Mouse (Mus musculus) urinary bladder, adult 2 months (tissue): ENCODE results near the gene Ap5z1. TPM values are rescaled to one million over a fixed set of nuclear protein-coding genes. Genes with fewer than 3 reads are reported as not detected.
A peak's percentile ranks its signal among the peaks of the same experiment; 100 is the strongest.

ENCODE experiments used
- DNase-seq: peaks from one replicate; pipeline ENCODE4 v3.0.0; 2022; ENCODE audit warnings: low spot score
- polyA plus RNA-seq: library from polyadenylated mRNA; depleted of rRNA; stranded (reverse); fragments of >200 nt; gene quantifications from 2 replicates; pipeline ENCODE4 v1.2.3, GENCODE M21; 2012

Ap5z1 gene
- polyA plus RNA-seq, 1 experiment: 18.6 TPM

DNA sequence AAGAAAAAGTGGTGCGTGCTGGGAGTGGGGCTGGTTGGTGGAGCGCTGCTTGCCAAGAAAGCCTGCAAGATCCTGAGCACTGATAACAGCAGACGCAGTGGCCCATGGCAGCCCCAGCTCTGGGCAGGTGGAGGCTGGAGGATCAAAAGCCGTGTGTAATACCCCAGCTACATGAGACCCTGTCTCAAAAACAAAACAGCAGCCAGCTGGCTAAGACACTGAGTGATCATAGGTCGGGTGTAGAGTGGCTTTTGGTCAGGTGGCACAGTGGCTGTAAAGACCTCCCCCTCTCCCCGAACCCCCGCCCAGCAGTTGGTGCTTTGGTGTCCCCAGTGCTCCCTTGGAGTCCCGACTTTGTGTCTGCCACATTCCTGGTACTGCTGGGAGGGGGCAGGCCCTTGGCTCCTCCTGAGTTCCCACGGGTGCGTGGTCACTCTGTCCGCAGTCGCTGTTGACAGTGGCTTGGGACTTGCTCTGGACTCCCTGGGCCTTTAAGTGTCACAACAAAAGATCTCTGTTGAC, 23.8 kb upstream of the Ap5z1 start:
- DNase-seq: peak; percentile 43

DNA sequence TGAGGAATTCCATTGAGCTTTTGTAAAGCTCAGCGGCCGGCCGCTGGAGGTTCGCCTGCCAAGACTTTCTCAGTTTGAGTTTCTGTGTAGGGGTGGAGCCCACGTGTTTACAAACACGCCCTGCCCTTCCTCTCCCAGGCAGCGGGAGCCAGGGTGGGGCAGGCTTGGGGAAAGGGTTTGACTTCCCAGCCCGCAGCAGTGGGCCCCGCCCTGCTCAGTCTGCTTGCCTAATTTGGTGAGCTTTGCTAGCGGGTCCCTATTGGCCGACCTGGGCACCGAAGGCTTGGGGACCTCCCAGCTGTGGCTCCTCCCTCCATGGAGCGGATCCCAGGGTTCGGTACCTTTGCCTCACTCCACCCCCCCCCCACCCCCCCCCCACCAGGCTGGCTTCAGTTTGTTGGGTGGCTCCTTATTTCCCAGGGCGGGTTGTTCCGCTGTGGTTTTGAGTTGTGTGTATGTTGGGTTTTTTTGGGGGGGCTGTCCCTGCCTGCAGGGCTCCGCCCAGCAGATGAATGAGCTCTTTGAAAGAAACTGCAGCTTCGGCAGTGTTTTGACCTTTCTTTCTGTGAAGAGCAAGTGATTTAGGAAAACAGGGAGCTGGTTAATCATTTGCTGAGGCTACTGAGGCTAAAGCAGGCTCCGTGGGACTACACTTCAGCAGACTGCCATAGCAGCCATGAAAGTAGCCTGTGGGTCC, 23.1 kb upstream of the Ap5z1 start:
- peak; percentile 78 for DNase-seq

DNA sequence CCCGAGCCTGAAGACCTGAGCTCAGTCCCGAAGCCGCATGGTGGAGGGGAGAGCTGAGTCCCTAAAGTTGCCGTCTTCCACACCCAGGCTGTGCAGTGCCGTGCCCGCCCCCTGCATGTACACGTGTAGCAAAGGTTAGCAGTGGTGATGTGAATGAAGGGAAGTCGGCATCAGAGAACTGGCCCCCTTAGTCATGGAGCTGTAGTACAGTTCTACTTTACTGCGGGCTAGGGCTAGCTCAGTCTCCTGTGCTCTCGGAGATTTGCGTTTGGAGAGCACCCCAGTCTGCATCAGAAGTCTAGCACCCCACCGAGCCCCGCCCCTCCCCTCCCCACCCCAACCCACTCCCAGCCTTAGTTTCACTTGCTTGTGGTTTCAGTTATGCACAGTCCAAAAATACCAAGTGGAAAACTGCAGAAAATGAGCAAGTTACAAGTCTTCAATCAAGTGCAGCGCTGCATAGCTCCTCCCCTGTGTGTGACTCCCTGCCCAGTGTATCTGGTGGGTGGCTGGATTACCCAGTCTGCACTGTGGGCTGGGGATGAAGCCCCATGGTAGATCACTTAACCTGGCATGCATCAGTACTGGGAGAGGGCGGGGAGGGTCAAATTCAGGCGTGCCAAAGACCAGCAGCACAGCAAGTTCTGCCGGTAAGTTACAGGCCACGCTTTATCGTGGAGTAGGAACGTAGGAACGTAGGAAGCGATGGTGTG, 22.3 kb upstream of the Ap5z1 start:
- DNase-seq: no peak

DNA sequence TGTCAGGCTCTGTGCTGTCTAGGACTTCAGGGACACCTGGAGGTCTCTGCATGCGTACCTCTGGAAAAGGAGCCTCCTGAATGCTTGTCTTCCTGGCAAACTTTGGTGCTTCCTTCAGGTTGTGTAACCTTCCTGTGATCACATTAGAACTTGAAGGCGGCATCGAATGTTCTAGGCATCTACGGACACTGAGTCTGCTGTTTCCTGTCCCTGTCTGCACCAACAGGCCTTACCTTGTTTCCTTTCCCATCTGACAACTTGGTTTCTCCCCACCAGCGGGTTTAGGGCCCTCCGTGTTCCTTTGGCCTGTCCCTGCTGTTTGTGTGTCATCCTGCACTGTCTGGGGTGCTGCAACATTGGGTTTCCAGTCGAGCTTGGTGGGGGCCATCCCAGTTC, 21.7 kb upstream of the Ap5z1 start:
- no peak for DNase-seq

DNA sequence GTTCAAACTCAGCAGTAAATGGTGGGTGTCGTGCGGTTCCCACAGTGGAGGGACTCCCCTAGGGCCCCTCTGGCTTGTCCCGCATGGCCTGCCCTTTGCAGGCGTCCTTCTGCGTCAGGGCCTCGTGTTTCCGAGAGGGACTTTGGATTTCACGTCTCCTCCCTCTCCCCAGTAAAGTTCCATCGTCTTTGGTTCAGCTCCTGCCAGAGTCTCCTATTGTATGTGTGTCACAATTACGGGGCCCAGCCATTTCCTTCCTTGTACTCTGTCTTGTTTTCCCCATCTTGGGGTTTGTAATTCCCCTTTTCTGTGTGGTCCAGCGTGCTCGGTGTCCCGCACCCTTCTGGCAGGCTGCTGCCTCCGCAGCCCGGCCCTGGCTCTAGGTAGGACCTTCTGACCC, 20.2 kb upstream of the Ap5z1 start:
- DNase-seq: no peak

DNA sequence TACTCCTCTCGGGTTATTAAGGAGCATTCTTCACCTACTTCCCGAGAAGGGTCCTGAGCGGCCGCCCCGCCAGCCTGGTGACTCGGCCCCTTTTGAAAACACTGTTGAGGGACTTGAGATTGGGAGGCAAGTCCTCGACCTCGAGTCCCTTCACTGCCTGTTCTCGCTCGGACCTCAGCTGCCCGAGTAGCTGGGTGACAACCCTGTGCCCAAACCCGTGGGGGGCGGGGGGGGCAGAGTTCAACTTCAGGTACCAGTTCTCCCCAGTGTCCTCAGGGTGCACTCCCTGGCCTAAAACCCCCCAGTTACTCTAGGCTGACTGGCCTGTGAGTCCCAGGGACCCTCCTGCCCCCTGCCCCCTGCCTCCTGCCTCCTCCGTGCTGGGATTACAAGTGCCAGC, 19.8 kb upstream of the Ap5z1 start:
- DNase-seq: no peak

DNA sequence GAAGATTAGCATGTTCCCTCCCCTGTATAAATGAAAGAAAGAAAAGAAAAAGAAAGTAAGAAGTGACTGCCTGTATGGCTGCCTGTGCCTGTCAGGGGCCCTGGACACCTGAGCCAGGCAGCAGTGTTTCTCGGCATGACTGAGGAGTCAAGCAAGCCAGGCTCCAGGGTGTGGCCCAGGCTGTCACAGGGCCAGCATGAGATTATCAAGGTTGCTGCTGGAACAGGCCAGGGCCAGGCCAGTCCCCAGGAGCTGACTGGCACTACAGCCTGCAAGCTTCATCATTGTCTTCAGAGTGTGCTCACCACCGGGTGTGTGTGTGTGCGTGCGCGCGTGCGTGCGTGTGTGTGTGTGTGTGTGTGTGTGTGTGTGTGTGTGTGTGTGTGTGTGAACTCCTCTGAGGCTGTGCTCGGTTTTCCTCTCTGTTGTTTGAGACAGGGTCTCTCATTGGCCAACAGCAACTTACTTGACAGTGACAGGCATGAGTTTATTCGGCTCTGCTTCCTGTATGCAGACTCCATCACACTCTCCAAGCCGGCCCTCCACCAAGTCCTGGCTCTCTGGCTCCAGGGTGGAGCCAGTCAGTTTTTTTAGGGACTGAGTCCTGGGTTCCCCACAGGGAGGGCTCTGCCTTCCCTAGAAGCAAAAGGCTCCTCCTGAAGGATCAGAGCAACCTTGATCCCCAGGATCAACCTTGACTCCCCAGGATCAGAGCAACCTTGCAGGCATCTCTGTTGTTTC, 18.8 kb upstream of the Ap5z1 start:
- no peak for DNase-seq

DNA sequence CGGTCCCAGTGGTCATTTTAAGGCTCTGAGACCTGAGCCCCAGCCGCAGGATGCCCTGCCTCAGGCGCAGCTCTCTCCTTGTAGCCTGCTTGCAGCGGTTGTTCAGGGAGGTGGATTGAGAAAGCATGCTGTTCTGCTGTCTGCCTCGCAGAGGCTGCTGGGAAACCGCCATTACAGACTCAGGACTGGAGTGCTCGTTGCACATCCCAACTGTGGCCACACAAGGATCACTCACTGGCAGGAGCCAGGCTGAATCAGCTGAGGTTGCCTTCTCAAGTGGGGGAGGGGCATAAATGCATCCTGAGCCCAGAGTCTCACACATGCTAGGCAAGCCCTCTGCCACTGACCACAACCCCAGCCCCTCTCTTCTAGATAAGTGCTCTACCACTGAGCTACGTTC, 18.0 kb upstream of the Ap5z1 start:
- DNase-seq: no peak

DNA sequence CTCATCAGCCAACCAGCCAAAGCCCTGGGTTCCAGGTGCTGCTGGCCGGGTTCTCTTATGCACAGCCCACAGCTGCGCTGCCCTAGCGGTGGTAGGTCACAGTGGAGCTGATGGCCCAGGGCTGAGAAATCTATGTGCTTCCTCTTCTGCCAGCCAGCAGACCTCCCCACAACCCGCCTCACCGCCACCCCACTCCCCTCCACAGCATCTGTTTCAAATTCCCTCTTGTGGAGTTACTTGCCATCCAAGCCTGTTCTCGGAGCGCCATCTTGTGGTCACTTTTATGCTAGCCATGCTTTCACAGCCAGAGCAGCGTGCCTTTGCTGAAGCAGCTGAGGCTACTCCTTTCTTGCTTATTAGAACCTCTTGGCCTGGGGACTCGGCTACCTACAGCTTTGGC, 15.7 kb upstream of the Ap5z1 start:
- DNase-seq: peak; percentile 66

DNA sequence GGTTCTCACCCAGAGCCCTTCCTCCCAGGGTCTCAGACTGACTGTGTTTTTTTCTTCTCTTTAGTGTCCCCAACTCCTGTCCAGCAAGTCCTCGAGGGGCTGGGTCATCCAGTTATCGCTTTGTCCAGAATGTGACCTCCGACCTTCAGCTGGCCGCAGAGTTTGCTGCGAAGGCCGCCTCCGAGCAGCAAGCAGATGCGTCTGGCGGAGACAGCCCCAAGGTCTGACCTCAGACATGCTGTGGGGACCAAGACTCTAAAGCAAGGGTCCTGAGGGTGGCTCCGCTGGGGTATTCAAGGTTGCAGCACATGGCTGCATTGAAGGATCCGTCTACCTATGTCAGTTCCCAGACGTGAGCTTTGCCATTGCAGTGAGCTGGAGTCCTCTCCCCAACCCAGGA, 15.1 kb upstream of the Ap5z1 start:
- DNase-seq: no peak

DNA sequence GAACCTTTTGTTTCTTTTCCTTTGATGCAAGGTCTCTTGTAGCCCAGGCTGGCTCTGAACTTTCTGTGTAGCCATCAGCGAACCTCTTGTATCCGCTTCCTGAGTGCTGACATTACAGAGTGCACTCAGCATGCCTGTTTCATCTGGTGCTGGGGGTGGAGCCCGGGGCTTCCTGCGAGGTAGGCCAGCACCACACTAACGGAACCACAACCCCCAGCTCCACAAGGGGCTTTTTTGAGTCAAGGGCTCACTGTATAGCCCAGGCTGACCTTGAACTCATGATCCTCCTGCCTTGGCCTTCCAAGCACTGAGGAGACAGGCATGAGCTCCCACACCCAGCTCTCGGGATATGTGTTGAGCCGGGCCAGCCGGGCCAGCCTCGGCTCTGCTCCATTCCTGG, 12.9 kb upstream of the Ap5z1 start:
- no peak for DNase-seq

DNA sequence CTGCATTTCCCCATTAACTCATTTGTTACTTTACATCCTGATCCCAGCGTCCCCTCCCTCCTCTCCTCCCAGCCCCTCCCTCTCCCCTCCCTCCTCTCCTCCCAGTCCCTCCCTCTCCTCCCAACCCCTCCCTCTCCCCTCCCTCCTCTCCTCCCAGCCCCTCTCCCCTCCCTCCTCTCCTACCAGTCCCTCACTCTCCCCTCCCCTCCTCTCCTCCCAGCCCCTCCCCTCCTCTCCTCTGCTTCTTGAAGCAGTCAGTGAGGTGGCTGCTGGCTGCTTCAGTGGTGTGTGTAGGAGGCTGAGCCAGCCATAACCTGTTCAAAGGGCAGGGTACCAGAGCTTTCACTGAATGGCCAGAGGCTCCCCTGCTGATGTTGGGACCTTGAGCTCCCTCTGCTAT, 12.0 kb upstream of the Ap5z1 start:
- DNase-seq: no peak

DNA sequence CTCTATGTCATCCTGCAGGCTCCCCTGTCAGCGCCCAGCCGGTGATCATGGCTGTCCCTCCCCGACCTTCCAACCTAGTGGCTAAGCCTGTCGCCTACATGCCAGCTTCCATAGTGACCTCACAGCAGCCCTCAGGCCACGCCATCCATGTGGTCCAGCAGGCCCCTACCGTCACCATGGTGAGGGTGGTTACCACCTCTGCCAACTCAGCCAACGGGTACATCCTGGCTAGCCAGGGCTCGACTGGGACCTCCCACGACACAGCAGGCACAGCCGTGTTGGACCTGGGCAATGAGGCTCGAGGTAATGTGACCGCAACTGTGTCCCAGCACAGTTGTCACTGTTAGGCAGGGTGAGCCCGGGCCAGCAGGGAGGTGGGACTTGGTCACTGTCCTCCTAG, 10.0 kb upstream of the Ap5z1 start:
- DNase-seq: no peak

DNA sequence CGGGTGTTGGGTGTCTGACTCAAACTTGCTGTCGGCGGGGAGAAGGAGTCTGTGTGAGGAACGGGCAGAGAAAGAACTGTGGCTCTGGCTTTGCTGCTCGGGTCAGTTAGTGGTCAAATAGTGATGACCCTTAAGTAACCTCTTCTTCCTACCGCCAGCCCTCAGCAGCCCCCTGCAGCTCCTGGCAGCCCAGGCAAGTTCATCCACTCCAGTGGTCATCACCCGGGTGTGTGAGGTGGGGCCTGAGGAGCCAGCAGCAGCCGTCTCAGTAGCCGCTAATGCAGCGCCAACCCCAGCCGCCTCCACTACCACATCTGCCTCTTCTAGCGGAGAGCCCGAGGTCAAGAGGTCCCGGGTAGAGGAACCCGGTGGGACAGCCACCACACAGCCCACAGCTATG, 7.4 kb upstream of the Ap5z1 start:
- no peak for DNase-seq

DNA sequence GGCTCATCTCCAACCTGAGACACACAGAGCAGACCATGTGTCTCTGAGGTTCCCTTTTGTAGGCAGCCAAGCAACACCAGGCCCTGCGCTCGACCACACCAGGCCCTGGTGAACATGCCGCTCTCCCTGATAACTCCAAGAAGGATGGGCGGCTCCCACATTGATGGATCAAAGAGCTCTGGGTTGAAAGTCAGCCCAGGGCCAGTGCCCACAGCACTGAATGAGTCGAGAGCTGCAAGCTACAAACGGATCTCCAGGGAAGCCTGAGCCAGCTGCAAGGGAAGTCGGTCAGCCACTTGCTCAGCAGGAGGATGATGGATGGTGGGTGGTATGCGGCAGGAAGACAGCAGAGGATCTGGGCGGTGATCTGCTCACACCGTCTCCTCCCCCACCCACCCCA, 6.4 kb upstream of the Ap5z1 start:
- no peak for DNase-seq

DNA sequence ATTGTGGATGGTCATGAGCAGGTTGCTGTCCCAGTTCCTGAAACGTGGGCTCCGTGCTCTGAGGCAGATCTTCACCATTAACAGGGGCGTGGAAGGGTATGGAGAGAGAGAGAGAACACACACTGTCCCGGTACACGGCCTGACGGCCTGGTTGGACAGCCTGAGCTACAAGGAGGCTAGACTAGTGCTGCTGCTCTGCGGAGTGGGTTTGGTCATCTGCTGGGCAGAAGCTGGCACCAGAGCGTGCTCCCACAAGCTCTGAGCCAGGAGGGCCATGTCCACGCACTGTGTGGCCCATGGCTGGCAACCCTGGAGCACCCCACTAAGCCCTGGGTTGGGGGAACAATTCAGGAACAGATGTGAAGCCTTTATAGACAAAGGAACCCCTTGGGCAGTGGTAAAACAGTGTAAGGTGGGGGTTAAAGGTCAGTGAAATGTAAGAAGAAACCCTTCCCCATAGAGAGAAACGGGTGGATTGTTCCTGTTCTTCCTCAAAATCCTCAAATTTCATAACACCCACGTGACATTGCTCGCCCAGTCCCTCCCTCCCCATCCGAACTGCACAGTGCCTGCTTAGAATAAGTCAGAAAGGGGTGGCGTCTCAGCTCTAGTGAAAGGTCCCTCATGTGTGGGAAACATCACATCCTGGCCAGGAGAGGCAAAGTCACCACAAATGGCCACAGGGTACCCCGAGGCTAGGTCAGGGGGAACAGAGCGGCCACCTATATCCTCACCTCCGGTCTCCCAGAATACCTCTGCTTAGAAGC, 4.8 kb upstream of the Ap5z1 start:
- no peak for DNase-seq

DNA sequence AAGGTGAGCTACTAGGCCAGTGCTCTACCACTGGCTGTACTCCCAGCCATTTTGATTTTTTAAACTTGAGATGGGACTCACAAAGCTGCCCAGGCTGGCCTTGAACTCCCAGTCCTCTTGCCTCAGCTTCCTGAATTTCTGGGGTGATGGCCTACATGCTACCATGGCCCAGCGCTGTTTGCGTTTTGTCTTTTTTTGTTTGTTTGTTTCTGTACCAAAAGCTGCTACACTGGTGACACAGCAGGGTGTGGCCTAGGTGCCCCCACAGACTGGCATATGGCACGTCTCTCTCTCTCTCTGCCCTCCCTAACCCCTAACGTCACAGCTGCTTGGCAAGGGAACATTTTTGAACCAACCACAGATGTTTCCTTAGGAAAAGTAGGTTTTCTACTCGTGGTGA, 3.9 kb upstream of the Ap5z1 start:
- no peak for DNase-seq

DNA sequence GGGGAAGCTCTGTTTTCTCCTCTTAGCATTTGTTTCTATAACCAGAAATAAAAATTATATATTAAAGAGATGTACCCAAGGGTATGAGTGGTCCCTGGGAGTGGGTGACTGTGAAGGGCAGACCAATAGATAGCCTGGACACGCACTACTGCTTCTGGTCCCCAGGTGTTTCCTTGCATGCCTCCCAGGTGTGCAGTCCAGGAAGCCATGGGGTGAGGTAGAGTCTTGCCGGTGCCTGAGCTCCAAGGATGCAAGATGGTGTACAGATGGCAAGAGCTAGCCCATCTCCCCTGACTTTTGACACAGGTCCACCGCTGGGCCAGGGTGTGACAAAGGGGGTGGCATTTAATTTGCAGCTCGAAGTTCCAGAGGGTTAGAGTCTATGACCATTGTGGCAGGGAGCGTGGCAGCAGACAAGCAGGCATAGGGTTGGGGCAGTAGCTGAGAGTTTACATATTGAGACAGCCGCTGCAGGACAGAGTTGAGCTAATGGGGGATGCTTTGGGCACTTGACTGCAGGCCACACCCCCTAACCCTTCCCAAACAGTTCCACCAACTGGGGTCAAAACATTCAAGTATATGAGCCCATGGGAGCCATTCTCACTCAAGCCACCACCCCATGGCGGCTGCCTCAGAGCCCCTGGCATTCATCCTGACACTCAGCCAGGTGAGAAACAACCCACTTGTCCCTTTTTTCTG, 1.7 kb upstream of the Ap5z1 start:
- DNase-seq: no peak

DNA sequence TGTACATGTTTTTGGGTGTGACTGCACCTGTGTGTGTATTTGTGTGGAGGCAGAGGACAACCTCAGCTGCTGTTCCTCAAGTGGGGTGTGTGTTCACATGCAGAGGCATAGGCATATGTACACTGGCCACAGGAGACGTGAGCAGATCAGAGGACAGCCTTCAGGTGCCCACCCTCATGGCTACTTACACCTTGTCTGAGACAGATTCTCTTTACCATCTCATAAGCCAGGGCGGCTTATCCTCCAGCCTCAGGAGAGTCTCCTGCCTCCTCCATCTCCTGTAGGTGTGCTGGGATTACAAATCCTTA, 1.1 kb upstream of the Ap5z1 start:
- DNase-seq: no peak

DNA sequence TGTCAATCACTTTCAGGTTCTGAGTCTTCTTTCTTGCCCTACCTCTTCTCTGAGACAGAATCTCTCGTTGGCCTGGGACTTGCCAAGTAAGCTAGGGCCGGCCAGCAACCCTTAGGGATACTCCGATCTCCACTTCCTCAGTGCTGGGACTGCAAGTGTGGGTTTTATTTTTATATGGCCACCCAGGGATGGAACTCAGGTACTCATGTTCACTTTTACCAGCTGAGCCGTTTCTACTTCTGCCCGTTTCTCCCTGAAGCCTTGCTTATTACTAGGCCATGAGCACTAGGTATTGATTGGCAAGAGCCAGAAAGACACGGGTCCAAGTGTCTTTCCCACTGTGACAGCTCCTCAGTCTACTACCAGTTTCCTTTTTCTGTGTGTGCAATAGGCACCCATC, 733 bp upstream of the Ap5z1 start:
- no peak for DNase-seq

DNA sequence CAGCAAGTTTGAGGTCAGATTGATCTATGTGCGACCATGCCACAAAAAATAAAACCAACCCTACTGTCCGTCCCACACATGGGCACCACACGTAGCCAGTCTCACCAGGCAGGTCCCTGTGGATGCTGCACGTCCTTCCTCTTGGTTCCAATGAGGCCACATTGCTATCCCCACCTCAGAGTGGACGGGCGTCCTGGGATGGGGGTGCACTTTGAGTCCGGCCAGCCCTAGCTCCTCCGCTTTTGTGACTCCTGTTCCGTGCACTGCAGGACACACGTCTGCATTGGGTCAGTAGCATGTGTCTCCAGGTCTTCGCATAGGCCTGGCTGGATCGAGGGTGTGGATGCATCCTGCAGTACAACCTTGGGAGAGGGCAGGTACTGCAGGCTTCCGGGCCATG, 4.6 kb downstream of the Ap5z1 start:
- DNase-seq: no peak

DNA sequence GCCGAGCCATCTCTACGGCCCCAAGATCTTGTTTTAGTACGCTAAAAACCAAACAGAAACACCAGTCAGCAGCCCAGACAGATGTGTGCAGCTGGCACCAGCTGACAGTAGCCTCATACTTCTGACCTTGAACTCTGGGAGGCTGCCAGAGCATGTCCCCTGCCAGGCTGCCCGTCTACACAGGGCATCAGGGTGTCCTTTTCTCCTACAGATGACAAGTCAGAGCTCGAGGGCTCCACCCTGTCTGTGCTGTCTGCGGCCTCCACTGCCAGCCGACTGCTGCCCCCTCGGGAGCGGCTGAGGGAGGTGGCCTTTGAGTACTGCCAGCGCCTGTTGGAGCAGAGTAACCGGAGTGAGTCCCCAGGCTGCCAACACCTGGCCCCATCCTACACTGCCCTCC, 6.1 kb downstream of the Ap5z1 start:
- DNase-seq: no peak
